Mouse (Mus musculus) kidney, adult 18-20 months (tissue): Measurements from ENCODE around the gene Fcrl1.
"Not testable (repeated sequence)": the region's sequence is repeated elsewhere in the genome, so short reads cannot be mapped to it uniquely, and the experiment has no call there.

Source experiments
- DNase-seq: peaks from one replicate; pipeline ENCODE4 v3.0.0; 2021

Gene Fcrl1

GRCm38 (mm10) chr3:87376195-87377165 is at the start of gene Fcrl1:
Gene Fcrl1 (plus strand): TSS chr3:87376387.
- DNase-seq = no peak

GRCm38 (mm10) chr3:87337899-87338298 is 38.3 kb upstream of the Fcrl1 start:
- DNase-seq = no peak

GRCm38 (mm10) chr3:87350992-87351391 is 25.2 kb upstream of the Fcrl1 start:
- not testable (repeated sequence) for DNase-seq

- no peak for DNase-seq
Observed at GRCm38 (mm10) chr3:87357581-87357980, 18.6 kb upstream of the Fcrl1 start, which contains the start of gene Cd5l. Gene Cd5l (plus strand): TSS chr3:87357881.

- DNase-seq = no peak
Observed at GRCm38 (mm10) chr3:87359215-87359614, 17.0 kb upstream of the Fcrl1 start.

- DNase-seq = no peak
Observed at GRCm38 (mm10) chr3:87360466-87360865, 15.7 kb upstream of the Fcrl1 start.

- DNase-seq = no peak
Observed at GRCm38 (mm10) chr3:87365691-87366090, 10.5 kb upstream of the Fcrl1 start.

- no peak for DNase-seq
Observed at GRCm38 (mm10) chr3:87367511-87367910, 8.7 kb upstream of the Fcrl1 start.

GRCm38 (mm10) chr3:87369181-87369580 is 7.0 kb upstream of the Fcrl1 start:
- DNase-seq = no peak

GRCm38 (mm10) chr3:87377228-87377627 is 1.0 kb downstream of the Fcrl1 start:
- no peak for DNase-seq

- no peak for DNase-seq
Observed at GRCm38 (mm10) chr3:87377719-87378118, 1.5 kb downstream of the Fcrl1 start.

GRCm38 (mm10) chr3:87379641-87380315 is 3.6 kb downstream of the Fcrl1 start:
- DNase-seq = not testable (repeated sequence)

GRCm38 (mm10) chr3:87381806-87382712 is 5.9 kb downstream of the Fcrl1 start:
- no peak for DNase-seq

GRCm38 (mm10) chr3:87383308-87383707 is 7.1 kb downstream of the Fcrl1 start:
- DNase-seq = no peak

- DNase-seq = no peak
Observed at GRCm38 (mm10) chr3:87385105-87385504, 8.9 kb downstream of the Fcrl1 start.

- no peak for DNase-seq
Observed at GRCm38 (mm10) chr3:87390935-87391334, 14.7 kb downstream of the Fcrl1 start.

- no peak for DNase-seq
Observed at GRCm38 (mm10) chr3:87398809-87399208, 22.6 kb downstream of the Fcrl1 start.

- DNase-seq = no peak
Observed at GRCm38 (mm10) chr3:87399906-87400305, 23.7 kb downstream of the Fcrl1 start.

- DNase-seq = no peak
Observed at GRCm38 (mm10) chr3:87401321-87401720, 25.1 kb downstream of the Fcrl1 start.

- DNase-seq = no peak
Observed at GRCm38 (mm10) chr3:87408171-87408570, 32.0 kb downstream of the Fcrl1 start.

- DNase-seq = no peak
Observed at GRCm38 (mm10) chr3:87409196-87409935, 33.2 kb downstream of the Fcrl1 start.

GRCm38 (mm10) chr3:87410605-87411004 is 34.4 kb downstream of the Fcrl1 start:
- no peak for DNase-seq
